Mouse (Mus musculus): Measurements from ENCODE around the gene Disc1. TPM values are rescaled to one million over a fixed set of nuclear protein-coding genes. Genes with fewer than 3 reads are reported as not detected.

The Disc1 gene
- polyA plus RNA-seq, 1 experiment, result 0.12 TPM

- H3K79me3 ChIP-seq (ENCODE audit: low read depth), result no peaks in the 10 kb centered on the region
- peaks cover 6% of the 10 kb centered on the region for H3K79me2 ChIP-seq (ENCODE audit: control insufficient read depth, insufficient read depth)
- no peak overlapping the region for H3K4me3 ChIP-seq (ENCODE audit: insufficient read depth, poor library complexity, severe bottlenecking)
- no peak for TF ChIP-seq CEBPB (IDR thresholded peaks at IDR 0.05; ENCODE audit: low read depth)
- no peak for TF ChIP-seq CTCF (IDR thresholded peaks at IDR 0.05; ENCODE audit: control insufficient read depth, insufficient read depth, insufficient read length)
- no peak for TF ChIP-seq MAX (IDR thresholded peaks at IDR 0.05)
- no peak for TF ChIP-seq MYOG (IDR thresholded peaks at IDR 0.05; ENCODE audit: control insufficient read depth, extremely low read depth, insufficient read length)
- no peak for TF ChIP-seq MYOD1 (IDR thresholded peaks at IDR 0.05; ENCODE audit: control insufficient read depth, insufficient read length, low read depth)
- TF ChIP-seq FOSL1 (IDR thresholded peaks at IDR 0.05; ENCODE audit: insufficient read depth, low read length, poor library complexity, severe bottlenecking), result no peak
- TF ChIP-seq USF1 (IDR thresholded peaks at IDR 0.05; ENCODE audit: low read depth), result no peak
- no peak overlapping the region for H3ac ChIP-seq (ENCODE audit: control insufficient read depth, insufficient read length, low read depth)
- H3K36me3 ChIP-seq (ENCODE audit: control insufficient read depth, insufficient read depth), result no peaks in the 10 kb centered on the region
- no peaks in the 10 kb centered on the region for H3K27me3 ChIP-seq (ENCODE audit: control insufficient read depth, insufficient read depth, insufficient read length)
These were observed 238.1 kb downstream of the Disc1 start for GRCm38 (mm10) chr8:125291932-125292717.

- no peaks in the 10 kb centered on the region for H3K79me3 ChIP-seq (ENCODE audit: low read depth)
- TF ChIP-seq FOSL1 (IDR thresholded peaks at IDR 0.05; ENCODE audit: insufficient read depth, low read length, poor library complexity, severe bottlenecking) (no peak), MYOD1 (IDR thresholded peaks at IDR 0.05; ENCODE audit: control insufficient read depth, insufficient read length, low read depth) (peak; percentile 13), CEBPB (IDR thresholded peaks at IDR 0.05; ENCODE audit: low read depth) (no peak), MAX (IDR thresholded peaks at IDR 0.05) (no peak)
- H3K79me2 ChIP-seq (ENCODE audit: control insufficient read depth, insufficient read depth), result peaks cover 3% of the 10 kb centered on the region
- H3K4me3 ChIP-seq (ENCODE audit: insufficient read depth, poor library complexity, severe bottlenecking), result no peak overlapping the region
- no peak overlapping the region for H3ac ChIP-seq (ENCODE audit: control insufficient read depth, insufficient read length, low read depth)
- no peaks in the 10 kb centered on the region for H3K36me3 ChIP-seq (ENCODE audit: control insufficient read depth, insufficient read depth)
- no peaks in the 10 kb centered on the region for H3K27me3 ChIP-seq (ENCODE audit: control insufficient read depth, insufficient read depth, insufficient read length)
These were observed 239.1 kb downstream of the Disc1 start for GRCm38 (mm10) chr8:125292933-125293591.

DNA sequence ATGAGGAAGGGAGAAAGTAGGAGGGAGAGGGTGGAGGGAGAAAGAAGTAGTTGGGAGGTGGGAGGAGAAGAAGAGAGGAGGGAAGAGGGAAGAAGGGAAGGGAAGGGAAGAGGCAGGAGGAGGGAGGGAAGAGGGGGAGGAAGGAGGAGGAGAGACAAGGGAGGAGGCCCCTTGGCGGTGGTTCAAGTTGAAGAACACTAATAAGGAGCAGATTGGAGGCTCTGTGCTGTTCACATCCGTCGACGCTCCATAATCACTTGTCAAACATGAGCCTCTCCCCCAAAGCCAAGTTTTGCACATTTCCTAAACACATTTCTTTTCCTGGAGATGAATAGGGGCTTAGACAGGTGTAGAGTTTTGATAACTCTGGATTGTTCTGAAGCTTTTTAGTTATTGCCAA, 245.3 kb downstream of the Disc1 start:
- no peak for TF ChIP-seq FOSL1 (IDR thresholded peaks at IDR 0.05; ENCODE audit: insufficient read depth, low read length, poor library complexity, severe bottlenecking)
- no peak for TF ChIP-seq USF1 (IDR thresholded peaks at IDR 0.05; ENCODE audit: low read depth)
- TF ChIP-seq MYOG (IDR thresholded peaks at IDR 0.05; ENCODE audit: control insufficient read depth, extremely low read depth, insufficient read length), result no peak
- no peak for TF ChIP-seq MYOD1 (IDR thresholded peaks at IDR 0.05; ENCODE audit: control insufficient read depth, insufficient read length, low read depth)
- no peak for TF ChIP-seq MAX (IDR thresholded peaks at IDR 0.05)
- TF ChIP-seq CTCF (IDR thresholded peaks at IDR 0.05; ENCODE audit: control insufficient read depth, insufficient read depth, insufficient read length), result no peak
- no peak for TF ChIP-seq CEBPB (IDR thresholded peaks at IDR 0.05; ENCODE audit: low read depth)
- H3K4me3 ChIP-seq (ENCODE audit: insufficient read depth, poor library complexity, severe bottlenecking), result no peak overlapping the region
- no peak overlapping the region for H3ac ChIP-seq (ENCODE audit: control insufficient read depth, insufficient read length, low read depth)
- H3K79me2 ChIP-seq (ENCODE audit: control insufficient read depth, insufficient read depth), result no peaks in the 10 kb centered on the region
- no peaks in the 10 kb centered on the region for H3K79me3 ChIP-seq (ENCODE audit: low read depth)
- H3K27me3 ChIP-seq (ENCODE audit: control insufficient read depth, insufficient read depth, insufficient read length), result no peaks in the 10 kb centered on the region
- no peaks in the 10 kb centered on the region for H3K36me3 ChIP-seq (ENCODE audit: control insufficient read depth, insufficient read depth)

DNA sequence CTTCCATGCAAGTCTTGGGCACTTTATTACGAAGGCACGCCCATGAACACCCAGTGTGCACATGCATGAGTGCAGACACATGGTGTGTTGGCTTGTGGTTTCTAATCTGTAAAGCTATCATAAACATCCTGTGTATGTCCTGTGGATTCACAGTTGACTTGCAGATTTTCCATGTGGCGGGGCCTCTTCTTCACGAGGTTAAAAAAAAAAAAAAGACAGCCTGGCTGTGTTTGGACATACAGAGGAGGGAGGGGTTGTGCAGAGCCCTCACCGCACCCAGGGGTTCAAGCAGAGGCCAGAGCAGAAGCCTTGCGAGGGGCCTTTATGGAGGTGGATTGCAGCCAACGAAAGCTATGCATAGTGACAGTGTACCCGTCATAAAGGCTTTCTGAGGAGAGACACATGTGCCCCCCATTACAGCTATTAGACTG, 248.0 kb downstream of the Disc1 start:
- Histone ChIP-seq H3K4me3 (ENCODE audit: insufficient read depth, poor library complexity, severe bottlenecking) (no peak overlapping the region), H3K79me2 (ENCODE audit: control insufficient read depth, insufficient read depth) (no peaks in the 10 kb centered on the region)

DNA sequence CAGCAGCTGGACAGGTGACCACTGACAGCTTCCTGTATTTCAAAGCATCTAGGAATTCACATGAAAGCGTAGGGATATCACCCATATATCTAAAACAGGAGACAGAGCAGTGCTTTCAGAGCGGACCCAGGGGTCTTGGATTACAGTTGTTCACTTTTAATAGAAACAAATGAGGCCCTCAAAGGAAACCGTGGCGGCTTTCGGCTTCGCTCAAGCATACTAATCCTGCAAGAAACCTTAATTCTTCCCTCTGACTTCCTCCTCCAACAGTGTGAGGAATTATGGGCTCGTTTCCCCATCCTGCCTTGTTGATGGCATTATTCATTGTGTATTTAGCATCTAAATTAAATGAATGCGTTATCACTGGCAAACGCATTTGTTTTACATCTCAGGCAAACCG, 252.7 kb downstream of the Disc1 start:
- Histone ChIP-seq H3K27me3 (ENCODE audit: control insufficient read depth, insufficient read depth, insufficient read length) (no peaks in the 10 kb centered on the region), H3K79me3 (ENCODE audit: low read depth) (no peaks in the 10 kb centered on the region), H3ac (ENCODE audit: control insufficient read depth, insufficient read length, low read depth) (no peak overlapping the region), H3K4me3 (ENCODE audit: insufficient read depth, poor library complexity, severe bottlenecking) (no peak overlapping the region), H3K79me2 (ENCODE audit: control insufficient read depth, insufficient read depth) (no peaks in the 10 kb centered on the region), H3K36me3 (ENCODE audit: control insufficient read depth, insufficient read depth) (no peaks in the 10 kb centered on the region)
- no peak for TF ChIP-seq MYOG (IDR thresholded peaks at IDR 0.05; ENCODE audit: control insufficient read depth, extremely low read depth, insufficient read length)
- no peak for TF ChIP-seq FOSL1 (IDR thresholded peaks at IDR 0.05; ENCODE audit: insufficient read depth, low read length, poor library complexity, severe bottlenecking)
- no peak for TF ChIP-seq USF1 (IDR thresholded peaks at IDR 0.05; ENCODE audit: low read depth)
- no peak for TF ChIP-seq MAX (IDR thresholded peaks at IDR 0.05)
- TF ChIP-seq CTCF (IDR thresholded peaks at IDR 0.05; ENCODE audit: control insufficient read depth, insufficient read depth, insufficient read length), result no peak
- TF ChIP-seq CEBPB (IDR thresholded peaks at IDR 0.05; ENCODE audit: low read depth), result no peak
- TF ChIP-seq MYOD1 (IDR thresholded peaks at IDR 0.05; ENCODE audit: control insufficient read depth, insufficient read length, low read depth), result no peak

More for the DNA sequence above, 248.0 kb downstream of the Disc1 start:
- H3K36me3 ChIP-seq (ENCODE audit: control insufficient read depth, insufficient read depth), result no peaks in the 10 kb centered on the region
- no peaks in the 10 kb centered on the region for H3K27me3 ChIP-seq (ENCODE audit: control insufficient read depth, insufficient read depth, insufficient read length)
- no peak for TF ChIP-seq MYOD1 (IDR thresholded peaks at IDR 0.05; ENCODE audit: control insufficient read depth, insufficient read length, low read depth)
- TF ChIP-seq FOSL1 (IDR thresholded peaks at IDR 0.05; ENCODE audit: insufficient read depth, low read length, poor library complexity, severe bottlenecking), result no peak
- TF ChIP-seq CTCF (IDR thresholded peaks at IDR 0.05; ENCODE audit: control insufficient read depth, insufficient read depth, insufficient read length), result no peak
- TF ChIP-seq CEBPB (IDR thresholded peaks at IDR 0.05; ENCODE audit: low read depth), result no peak
- no peak for TF ChIP-seq MYOG (IDR thresholded peaks at IDR 0.05; ENCODE audit: control insufficient read depth, extremely low read depth, insufficient read length)
- H3ac ChIP-seq (ENCODE audit: control insufficient read depth, insufficient read length, low read depth), result no peak overlapping the region
- no peaks in the 10 kb centered on the region for H3K79me3 ChIP-seq (ENCODE audit: low read depth)
